Mouse (Mus musculus) mouse trophoblast stem cell (cell line): ENCODE results near the gene Ablim1.

Experiments
- in situ Hi-C, 2 experiments: fragments of 300-500 bp; cut with MseI, MboI; formaldehyde crosslinking; loops; 2 replicates in 1 of 2; 3 replicates in 1 of 2; pipeline ENCODE4 v1.15.1; 2025

Gene Ablim1

DNA sequence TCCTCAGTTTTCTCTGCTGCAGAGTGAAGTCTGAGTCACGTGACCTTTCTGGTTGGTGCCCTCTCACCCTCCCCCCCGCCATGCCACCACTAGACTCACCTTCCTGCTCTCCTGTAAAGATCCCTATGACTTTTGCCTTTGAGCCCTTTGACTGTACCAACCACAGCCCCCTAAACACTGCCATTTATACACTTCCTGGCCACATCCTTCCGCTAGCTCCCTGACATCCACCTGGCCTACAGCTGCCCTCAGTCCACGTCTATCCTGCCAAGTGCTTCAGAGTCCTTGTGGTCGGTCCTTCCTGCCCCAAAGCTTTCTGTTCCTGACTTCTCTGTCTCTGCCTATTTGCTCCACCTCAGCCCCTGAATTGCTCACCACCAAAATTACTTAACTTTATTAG, 29.1 kb upstream of the Ablim1 start:
- in situ Hi-C loops: no loop called here

DNA sequence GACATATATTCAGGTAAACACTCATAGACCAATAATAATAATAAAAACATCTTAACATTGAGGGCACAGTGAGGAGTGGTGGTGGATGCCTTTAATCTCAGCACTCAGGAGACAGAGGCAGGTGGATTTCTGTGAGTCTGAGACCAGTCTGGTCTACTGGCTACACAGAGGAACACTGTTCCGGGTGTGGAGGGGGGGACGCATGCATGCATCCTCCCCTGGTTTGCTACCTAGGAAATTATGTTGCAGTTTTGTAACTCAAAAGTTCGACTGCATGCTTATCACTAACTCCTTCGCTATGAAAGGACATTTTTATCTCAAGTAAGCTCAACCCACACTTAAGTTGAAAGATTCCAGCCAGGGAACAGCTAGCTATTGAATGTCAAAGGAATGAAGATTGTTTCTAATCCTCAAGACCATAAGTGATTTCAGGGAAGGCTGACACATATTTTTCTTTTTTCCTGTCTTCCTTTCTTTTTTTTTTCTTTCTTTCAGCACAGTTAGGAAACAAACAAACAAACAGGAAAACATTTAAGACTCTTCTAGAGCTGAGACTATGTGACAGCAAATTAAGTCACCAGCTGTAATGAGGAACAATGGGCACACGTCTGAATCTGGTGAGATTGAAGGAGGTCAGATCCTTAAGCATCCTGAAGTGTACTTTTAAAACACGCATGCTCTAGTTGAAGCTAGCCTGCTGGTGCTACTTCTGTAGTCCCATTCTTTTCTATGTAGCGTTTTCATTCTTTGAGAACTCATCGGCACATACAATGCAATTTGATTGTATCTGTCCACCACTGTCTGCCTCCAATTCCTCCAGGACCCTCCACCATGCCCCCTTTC, 26.4 kb upstream of the Ablim1 start:
- in situ Hi-C loops: no loop called here

DNA sequence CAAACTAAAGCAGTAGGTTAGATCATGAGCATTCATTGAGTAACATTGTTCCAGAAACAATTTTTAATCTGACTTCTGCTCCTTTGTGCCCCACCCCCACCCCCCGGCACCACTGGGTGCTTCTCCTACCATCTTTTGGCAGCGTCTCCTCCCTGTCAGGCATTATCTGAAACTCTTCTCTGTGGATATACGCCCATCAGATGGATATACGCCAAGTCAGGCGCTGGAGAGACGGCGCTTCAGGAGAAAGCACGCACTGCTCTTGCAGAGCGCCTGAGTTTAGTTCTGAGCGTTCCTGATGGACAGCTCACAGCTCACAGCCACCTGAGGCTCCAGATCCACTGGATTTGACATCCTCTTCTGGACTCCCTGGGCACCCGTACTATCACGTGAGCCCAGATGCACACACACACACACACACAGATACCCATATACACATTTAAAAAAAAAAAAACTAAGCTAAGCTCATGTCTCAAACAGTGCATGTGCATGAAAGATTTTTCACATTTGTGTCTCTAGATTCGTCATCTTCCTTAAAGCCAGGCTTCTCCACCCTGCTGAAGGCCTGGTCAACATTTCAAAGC, 24.7 kb upstream of the Ablim1 start:
- in situ Hi-C loops: no loop called here

DNA sequence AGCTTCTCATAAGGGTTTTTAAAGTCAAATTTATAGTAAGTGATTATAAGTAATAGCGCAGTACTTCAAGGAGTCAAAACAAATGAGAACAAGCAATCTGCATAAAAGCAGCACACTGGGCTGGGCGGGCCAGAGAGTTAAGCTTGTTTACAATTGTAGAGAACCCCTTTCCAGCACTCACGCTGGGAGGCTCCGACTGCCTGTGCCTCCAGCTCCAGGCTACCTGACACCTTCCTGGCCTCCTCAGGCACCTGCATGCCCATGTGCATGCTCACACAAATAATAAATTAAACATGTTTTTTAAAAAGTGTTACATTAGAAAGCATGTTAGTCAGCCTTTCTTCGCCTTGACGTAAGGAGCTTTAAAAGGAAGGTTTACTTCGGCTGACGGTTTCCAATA, 20.4 kb upstream of the Ablim1 start:
- in situ Hi-C loops: no loop called here

DNA sequence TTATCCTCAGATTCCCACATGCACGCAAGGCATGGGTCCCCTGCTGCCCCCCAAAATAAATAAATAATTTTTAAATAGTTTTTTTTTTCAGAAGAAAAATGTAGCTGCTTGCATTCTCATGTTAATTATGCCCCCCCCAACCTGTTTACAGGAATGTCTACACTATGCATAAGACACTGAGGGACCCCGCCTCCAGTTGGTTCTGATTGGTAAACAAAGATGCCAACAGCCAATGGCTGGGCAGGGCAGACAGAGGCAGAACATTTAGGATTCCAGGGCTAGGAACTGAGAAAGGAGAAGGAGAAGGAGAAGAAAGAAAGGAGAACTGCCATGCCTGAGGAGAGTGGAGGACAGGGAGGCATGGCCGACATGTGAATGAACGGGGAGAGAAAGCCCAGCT, 18.6 kb upstream of the Ablim1 start:
- in situ Hi-C loops: no loop called here

DNA sequence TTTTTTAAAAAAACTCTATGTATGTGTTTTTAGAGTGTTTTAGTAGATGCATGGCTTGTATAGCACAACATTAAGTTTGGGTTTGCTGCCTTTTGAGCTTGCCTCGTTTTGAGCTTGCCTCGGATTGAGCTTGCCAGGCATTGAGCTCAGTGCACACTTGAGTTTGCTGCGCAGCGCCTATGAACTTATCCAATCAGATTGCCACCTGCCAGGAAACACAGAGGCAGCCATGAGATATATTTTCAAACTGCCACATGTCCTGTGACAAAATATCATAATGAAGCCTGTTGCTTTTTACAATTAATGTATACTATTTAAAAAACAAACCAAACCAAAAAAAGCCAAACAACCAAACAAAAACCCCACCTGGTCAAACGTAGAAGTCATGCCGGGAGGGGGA, 16.5 kb upstream of the Ablim1 start:
- in situ Hi-C loops: no loop called here

DNA sequence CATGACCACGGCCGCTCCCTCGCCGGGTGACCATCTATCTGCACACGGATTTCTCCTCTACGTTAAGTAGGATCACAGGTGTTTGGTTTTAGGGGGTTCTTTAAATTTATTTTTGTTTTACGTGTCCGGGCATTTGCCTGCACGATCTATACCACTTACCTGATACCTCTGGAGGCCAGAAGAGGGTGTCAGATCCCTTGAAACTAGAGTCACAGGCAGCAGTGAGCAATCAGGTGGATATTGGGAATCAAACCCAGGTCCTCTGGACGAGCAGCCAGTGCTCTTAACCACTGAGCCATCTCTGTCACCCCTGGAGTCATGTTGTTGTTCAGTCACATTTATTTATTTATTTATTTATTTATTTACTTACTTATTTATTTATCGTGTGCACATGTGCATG, 15.6 kb upstream of the Ablim1 start:
- in situ Hi-C loops: no loop called here

DNA sequence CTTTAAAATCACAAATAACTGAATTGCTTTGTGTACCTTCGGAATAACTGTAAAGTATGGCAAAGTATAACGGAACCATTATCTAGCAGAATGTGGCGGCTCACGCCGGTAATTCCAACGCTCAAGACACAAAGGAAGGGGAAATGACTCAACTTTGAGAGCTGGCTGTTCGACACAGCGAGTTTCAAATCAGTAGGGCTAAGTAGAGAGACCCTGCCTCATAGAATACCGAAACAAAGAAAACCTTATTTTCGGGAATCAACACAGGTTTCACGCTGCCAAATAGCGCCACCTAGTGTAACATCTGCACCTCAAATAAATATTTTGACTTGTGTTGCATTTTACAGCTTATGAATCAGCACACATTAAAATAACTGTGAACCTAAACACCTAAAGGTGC, 14.1 kb upstream of the Ablim1 start:
- in situ Hi-C loops: loop anchor here (5.0 kb wide), 2 partner anchors 166 to 176 kb away; no protein-coding TSS in a partner anchor

DNA sequence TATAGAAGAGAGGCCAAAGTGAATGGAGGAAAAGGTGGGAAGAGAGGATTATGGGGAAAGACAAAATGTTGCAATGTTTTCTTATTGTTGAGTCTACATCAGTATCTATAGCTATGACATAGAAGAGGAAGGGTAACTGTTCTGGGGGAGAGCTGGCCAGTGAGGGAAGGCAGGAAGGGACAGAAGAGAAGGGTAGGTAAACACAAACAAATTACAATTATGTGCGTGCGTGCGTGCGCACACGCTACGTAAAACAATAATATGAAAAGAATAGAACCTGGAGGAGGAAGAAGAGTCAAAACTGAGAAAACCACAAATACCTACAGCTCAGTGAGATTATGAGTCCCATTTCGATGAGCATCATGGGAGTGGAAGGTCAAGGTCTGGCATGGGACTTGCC, 13.6 kb upstream of the Ablim1 start:
- in situ Hi-C loops: loop anchor here (5.0 kb wide), 2 partner anchors 166 to 176 kb away; no protein-coding TSS in a partner anchor

DNA sequence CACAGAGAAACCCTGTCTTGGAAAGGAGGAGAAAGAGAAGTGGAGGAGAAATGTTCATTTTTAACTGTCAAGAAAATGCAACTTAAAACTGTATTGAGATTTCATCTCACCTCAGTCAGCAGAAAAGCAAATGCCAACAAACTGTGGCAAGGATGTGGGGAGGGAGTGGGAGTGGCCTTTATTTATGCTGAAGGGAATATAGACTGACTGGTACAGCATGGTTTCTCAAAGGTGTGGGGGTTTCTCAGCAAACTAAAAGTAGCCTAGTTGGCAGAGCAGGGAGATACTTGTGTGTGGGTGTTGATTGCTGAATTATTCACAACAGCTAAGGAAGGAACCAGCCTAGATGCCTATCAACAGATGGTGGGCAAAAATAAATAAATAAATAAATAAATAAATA, 13.0 kb upstream of the Ablim1 start:
- in situ Hi-C loops: loop anchor here (5.0 kb wide), 2 partner anchors 165 to 175 kb away; no protein-coding TSS in a partner anchor

DNA sequence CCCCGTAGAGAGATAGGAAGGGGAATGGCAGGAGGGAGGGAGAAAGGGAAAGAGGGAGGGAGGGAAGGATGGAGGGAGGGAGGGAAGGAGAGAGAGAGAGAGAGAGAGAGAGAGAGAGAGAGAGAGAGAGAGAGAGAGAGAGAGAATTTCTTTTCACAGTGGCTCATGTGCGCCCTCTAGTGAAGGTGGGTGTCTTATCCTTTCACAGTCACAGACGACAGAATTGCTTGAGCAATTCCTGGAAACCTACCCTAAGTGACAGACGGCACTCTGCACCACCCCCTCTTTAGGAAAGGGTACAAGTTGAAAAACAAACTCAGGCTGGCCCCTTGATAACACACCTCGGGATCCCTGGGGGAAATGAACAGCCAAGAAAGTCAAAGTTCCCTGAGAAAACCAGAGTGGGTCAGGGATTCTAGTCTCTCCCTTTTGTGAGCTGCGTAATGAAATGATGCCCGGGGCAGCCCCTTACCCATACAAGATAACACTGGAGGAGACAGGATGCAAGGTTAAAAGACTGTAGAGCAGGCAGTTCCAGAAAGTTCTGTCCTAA, 11.1 kb upstream of the Ablim1 start:
- in situ Hi-C loops: loop anchor here (5.0 kb wide), 2 partner anchors 164 to 174 kb away; no protein-coding TSS in a partner anchor

DNA sequence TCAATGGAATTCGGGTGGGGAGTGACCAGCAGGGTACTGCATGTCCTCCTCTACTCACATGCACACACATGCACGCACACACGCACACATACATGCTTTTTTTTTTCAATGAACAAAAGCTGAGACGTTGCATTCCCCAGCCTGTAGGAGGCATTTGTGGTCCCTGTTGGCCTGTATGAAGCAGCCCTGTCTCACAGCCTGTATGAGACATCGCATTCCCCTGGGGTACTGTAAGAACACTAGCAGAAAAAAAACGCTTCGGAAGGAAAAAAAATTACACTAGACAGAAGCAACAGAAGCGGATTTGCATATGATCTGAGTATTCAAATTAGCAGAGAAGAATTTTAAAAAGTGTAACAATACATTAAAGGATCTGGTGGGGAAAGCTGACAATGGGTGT, 8.4 kb upstream of the Ablim1 start:
- in situ Hi-C loops: no loop called here

DNA sequence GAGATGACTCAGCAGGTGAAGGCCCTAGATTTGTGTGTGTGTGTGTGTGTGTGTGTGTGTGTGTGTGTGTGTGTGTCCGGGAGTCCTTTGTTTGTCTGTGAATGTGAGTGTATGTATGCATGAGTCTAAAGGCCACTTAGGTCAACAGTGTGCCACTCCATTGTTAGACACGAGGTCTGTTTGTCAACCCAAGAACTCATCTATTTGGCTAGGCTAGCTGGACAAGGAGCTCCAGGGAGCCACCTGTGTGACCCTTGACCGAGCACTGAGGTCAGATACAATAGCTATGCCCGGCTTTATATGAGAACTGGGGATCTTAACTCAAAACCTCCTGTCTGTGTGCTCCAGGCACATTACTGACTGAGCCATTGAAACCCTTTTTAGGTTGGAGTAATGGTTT, 7.8 kb upstream of the Ablim1 start:
- in situ Hi-C loops: no loop called here

DNA sequence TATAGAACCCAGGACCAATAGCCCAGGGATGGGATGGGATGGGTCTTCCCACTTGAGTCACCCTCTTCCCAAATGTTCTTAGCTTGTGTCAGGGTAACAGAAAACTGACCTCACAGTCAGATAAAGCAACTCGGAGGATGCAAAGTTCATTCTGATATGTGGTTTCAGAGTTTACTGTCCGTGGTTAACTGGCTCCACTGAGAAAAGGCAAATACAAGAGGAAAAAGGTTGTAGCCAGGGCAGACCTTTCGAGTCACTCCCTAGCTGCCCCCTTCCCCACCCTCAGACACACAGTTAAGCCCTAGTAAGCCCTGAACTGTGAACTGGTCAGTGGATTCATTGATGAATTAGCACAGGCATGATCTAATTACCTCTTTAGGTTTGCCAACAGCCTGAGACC, 7.1 kb upstream of the Ablim1 start:
- in situ Hi-C loops: no loop called here

DNA sequence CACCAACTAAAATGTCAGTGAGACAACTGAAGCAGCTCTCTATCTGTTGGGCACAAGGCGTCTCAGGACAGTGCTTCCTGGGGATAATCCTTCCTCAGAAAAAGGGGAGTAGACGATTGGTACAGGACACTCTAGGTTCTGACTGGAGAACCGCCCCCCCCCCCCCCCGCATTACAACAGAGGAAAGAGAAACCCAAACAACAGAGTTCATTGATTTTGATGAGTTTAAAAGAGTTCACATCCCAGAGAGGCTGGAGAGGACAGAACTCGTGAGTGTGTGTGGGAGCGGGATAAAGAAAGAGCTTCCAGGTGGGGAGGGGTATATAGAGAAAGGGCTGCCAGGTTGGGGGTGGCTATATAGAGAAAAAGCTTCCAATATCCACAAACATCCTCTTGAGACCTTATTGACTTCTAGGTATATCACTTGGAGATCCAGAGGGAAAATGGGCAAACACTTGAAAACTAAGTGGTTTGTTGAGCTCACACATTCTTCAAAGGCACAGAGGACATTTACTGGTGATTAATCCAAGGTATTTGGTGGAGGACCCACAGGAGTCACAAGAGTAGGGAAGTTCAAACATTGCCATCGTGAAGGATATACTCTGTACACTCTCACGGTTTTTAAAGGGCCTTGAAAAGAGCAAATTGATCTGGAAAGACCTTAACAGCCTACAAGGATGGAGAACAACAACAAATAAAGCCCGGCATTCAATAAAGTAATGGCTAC, 6.1 kb upstream of the Ablim1 start:
- in situ Hi-C loops: no loop called here

DNA sequence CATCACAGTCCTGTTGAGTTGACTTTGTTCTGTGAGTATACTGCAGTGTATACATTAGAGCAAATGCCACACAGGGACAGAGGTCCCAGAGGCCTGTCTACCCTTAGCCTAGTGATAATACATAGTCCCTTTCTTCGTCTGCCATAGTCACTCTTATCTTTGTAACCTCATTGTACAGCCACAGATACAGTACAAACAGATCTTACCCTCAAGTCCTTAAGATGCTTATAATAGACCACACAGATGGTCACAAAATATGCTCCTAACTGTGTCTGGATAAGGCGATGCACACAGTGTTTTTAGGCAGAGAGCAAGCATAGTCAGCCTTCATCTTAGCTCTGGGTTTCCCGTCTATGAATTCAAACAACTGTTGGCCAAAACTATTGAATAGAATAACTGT, 1.9 kb upstream of the Ablim1 start:
- in situ Hi-C loops: no loop called here

DNA sequence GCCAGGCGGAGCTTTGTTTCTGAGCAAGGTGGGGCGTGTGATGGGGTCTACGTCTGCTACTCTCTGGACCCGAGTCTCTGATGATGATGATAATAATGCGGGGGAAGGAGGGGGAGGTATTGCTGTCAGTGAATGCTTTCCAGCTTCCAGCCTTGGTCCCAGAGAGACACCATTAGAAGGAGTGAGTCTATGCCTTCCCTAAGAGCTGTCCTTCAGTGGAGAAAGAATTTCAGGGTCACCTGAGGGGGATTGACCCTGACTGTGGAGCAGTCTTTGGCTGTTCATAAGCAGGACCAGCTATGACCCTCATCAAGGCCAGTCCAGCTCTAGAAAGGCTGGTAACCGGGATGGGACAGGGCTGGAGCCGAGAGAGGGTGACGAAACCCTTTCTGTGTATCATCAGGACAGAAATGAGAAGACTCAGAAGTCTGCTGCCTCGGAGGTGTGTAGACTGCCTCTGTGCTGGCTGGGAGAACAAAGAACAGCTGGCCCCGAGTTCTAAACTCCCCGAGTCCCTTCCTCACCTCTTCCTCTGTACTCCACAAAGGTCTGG, 370 bp upstream of the Ablim1 start:
- in situ Hi-C loops: no loop called here

DNA sequence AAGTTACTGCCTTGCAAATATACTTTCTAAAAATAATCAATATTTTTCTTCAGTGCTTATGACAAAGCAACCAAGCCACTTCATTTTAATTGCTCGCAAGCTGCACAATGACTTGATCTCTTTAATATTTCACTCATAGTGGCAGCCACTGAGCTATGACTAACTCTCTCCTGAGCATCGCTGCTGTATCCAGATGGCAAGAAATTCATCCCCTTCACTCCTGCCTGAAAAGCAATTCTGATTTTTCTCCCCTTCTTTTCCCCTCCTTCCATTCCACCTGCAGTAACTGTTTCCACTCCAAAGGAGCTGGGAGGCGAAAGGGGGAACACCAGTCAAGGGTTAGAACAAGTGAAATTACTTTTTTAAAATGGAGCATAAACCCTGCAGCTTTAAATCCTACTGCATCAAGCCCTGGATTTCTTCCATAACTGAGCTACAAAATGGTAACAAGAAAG, 801 bp downstream of the Ablim1 start:
- in situ Hi-C loops: no loop called here

DNA sequence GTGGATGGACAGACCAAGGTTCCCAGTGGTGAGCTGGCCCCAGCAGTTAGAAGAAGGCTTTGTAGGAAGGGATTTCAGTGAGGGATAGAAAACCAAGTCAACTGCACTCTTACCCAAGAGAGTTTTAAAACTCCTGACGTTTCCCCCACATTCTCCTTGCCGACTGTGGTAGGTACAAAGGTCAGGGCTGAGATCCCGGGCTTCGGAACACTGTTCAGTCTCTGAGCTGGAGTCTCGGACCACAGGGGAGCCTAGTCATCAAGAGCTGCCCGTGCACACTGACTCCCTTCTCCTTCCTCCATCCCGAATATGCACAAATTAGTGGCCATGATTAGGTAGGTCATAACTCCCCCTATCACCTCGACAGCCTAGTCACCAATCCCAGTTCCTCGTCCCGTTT, 1.5 kb downstream of the Ablim1 start:
- in situ Hi-C loops: no loop called here

DNA sequence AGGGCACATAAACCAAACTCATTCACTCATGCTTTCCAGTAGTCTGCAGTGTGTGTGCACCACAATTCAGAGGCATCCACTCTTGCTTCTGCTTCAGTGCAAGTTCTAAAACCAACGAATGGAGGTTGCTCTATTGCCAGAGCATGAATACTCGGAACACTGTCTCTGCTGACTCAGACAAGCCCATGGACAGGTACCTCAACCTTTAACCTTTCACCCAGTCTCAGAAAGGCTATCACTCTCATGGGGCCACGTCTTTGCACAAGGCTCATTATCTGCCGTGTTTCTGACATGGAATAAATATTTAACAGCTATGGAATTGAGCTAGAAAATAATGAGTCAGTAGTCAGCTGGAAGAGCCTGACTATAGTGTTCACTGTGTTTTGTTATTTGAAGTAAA, 4.7 kb downstream of the Ablim1 start:
- in situ Hi-C loops: no loop called here

DNA sequence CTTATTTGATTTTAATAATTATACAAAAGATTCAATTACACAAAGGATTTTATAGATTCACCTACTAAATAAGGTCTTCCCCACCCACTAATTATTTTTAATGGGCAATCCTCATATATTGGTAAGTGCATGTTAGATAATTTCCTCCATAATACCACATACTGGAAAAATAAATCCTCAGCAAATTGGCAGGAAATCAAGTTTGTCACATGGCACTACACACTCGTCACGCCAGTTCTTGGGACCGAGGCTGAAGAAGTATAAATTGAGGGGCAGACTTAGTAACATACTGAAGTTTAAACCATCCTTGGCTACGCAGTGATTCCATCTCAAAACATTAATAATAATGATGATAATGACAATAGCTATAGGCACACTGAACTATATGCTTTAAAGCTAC, 8.1 kb downstream of the Ablim1 start:
- in situ Hi-C loops: no loop called here

DNA sequence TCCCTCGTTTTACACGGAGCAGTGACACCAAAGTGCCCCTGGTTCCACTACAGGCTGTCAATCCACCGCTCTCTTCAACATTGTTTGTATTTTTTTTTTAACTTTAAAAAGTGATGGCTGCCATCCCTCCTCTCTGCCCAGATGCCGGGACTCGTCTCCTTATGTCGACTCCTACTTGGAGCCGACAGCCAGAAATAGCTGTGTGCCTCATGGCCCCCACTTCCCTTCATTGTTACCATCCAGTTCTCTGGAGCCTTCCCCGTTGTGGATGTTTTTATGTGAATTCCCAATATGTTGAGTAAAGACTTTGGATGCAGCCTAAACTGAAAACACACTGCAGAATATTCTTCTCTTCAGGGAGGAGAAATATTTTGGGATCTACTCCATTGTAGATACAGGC, 8.7 kb downstream of the Ablim1 start:
- in situ Hi-C loops: no loop called here
